Mouse (Mus musculus) erythroblast, embryonic 14.5 days (primary cell): Measurements from ENCODE around the gene Slc37a1.

ENCODE experiments used
- GATA1 ChIP-seq: IDR thresholded peaks from 2 replicates; pipeline ENCODE4 v1.6.1; 2012; ENCODE audit warnings: low read length, inconsistent platforms, mixed read lengths
- TAL1 ChIP-seq: IDR thresholded peaks from 3 replicates; pipeline ENCODE4 v1.6.1; 2012; ENCODE audit warnings: low read length, inconsistent platforms, mixed read lengths

DNA sequence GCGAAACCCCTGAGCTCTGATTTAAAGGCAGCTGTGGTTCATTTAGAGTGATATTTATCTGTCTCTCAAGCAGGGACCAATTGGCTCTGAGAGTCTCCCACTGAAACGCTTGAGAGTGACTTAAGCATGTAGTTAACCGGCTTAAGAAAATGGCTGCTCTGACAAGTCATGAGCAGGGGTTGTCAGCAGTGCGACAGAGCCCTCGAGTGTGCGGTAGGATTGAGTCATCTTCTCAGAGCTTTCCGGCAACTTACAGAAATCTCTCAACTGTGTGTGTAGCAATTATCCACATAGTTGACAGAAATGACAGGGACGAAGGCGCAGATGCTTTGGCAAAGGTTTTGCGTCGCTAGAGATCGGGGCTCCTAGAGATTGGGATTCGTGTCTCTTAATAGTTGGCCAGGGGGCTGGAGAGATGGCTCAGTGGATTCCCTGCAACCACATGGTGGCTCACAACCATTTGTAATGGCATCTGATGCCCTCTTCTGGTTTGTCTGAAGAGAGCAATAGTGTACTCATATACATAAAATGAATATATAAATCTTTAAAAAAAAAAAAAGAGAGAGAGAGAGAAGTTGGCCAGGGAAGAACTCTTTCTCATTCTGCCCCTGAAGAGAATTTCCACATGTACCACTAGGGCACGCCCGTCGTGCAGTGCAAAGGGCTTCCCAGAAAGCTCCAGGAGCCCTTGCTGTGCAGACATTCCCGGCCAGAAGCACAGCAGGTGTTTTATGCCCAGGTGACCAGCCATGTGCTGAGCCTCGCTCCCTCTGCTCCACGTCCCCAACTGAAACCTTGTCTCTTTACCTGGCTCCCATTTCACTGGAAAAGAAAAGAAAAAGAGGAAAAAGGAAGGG, 4.5 kb upstream of the Slc37a1 start:
- TF ChIP-seq GATA1 = no peak
- no peak for TF ChIP-seq TAL1
